Mouse (Mus musculus): Measurements from ENCODE around the gene Tekt5.

Gene Tekt5

GRCm38 (mm10) chr16:10394699-10395540 is at the start of gene Tekt5:
Gene Tekt5 (minus strand): TSS chr16:10395490.
- in situ Hi-C loops (cut with MboI) = no loop called here

- in situ Hi-C loops (cut with MboI) = no loop called here
Observed at GRCm38 (mm10) chr16:10443723-10444122, 48.4 kb upstream of the Tekt5 start.

GRCm38 (mm10) chr16:10441761-10442160 is 46.5 kb upstream of the Tekt5 start:
- in situ Hi-C loops (cut with MboI) = no loop called here

GRCm38 (mm10) chr16:10441328-10441727 is 46.0 kb upstream of the Tekt5 start:
- in situ Hi-C loops (cut with MboI) = no loop called here

GRCm38 (mm10) chr16:10438055-10438454 is 42.8 kb upstream of the Tekt5 start:
- in situ Hi-C loops (cut with MboI) = no loop called here

GRCm38 (mm10) chr16:10436166-10436565 is 40.9 kb upstream of the Tekt5 start:
- in situ Hi-C loops (cut with MboI) = no loop called here

- in situ Hi-C loops (cut with MboI) = no loop called here
Observed at GRCm38 (mm10) chr16:10433344-10433743, 38.1 kb upstream of the Tekt5 start.

GRCm38 (mm10) chr16:10432387-10432786 is 37.1 kb upstream of the Tekt5 start:
- in situ Hi-C loops (cut with MboI) = no loop called here

- in situ Hi-C loops (cut with MboI) = no loop called here
Observed at GRCm38 (mm10) chr16:10431911-10432310, 36.6 kb upstream of the Tekt5 start.

- in situ Hi-C loops (cut with MboI) = no loop called here
Observed at GRCm38 (mm10) chr16:10420447-10421054, 25.3 kb upstream of the Tekt5 start.

- in situ Hi-C loops (cut with MboI) = no loop called here
Observed at GRCm38 (mm10) chr16:10417723-10418259, 22.5 kb upstream of the Tekt5 start.

GRCm38 (mm10) chr16:10416866-10417265 is 21.6 kb upstream of the Tekt5 start:
- in situ Hi-C loops (cut with MboI) = no loop called here

- in situ Hi-C loops (cut with MboI) = no loop called here
Observed at GRCm38 (mm10) chr16:10415976-10416375, 20.7 kb upstream of the Tekt5 start.

GRCm38 (mm10) chr16:10411764-10412746 is 16.8 kb upstream of the Tekt5 start, which contains the start of gene Nubp1:
Gene Nubp1 (plus strand): TSS chr16:10411948.
- in situ Hi-C loops (cut with MboI) = loop anchor here (5.0 kb wide), 1 partner anchor 105 kb away; no protein-coding TSS in a partner anchor

GRCm38 (mm10) chr16:10399160-10399559 is 3.9 kb upstream of the Tekt5 start:
- in situ Hi-C loops (cut with MboI) = no loop called here

- in situ Hi-C loops (cut with MboI) = no loop called here
Observed at GRCm38 (mm10) chr16:10398755-10399154, 3.5 kb upstream of the Tekt5 start.

- in situ Hi-C loops (cut with MboI) = no loop called here
Observed at GRCm38 (mm10) chr16:10392587-10392986, 2.7 kb downstream of the Tekt5 start.

- in situ Hi-C loops (cut with MboI) = no loop called here
Observed at GRCm38 (mm10) chr16:10388634-10389365, 6.5 kb downstream of the Tekt5 start.

GRCm38 (mm10) chr16:10385261-10385660 is 10.0 kb downstream of the Tekt5 start:
- in situ Hi-C loops (cut with MboI) = no loop called here

GRCm38 (mm10) chr16:10384544-10384943 is 10.7 kb downstream of the Tekt5 start:
- in situ Hi-C loops (cut with MboI) = no loop called here

GRCm38 (mm10) chr16:10384060-10384497 is 11.2 kb downstream of the Tekt5 start:
- in situ Hi-C loops (cut with MboI) = no loop called here

All from mature B cell (primary cell).